Mouse (Mus musculus) lung, postnatal 10 days (tissue): ENCODE data around the gene Ccdc81.
A peak's percentile ranks its signal among the peaks of the same experiment; 100 is the strongest.

ENCODE experiments used
- DNase-seq: peaks from one replicate; pipeline ENCODE4 v3.0.0; 2021

Ccdc81 gene

DNA sequence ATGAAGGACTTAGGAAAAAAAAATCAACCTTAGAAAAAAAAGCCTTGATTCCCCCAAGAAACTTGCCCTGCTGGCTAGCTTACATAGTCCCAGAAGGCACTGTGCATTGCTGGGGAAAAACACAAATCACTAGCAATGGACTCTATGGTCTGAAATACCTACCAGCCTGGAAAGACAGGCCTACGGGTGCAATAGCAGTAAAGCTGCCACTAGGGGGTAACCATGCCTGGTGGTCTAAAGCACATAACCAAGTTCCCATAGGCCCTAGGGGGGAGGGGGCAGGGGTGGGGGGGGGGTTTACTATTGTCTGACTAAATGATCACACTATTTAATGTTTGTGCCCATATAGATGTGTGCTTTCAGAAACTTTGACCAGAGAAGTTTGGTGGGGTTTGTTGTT, 38.7 kb downstream of the Ccdc81 start:
- no peak for DNase-seq

DNA sequence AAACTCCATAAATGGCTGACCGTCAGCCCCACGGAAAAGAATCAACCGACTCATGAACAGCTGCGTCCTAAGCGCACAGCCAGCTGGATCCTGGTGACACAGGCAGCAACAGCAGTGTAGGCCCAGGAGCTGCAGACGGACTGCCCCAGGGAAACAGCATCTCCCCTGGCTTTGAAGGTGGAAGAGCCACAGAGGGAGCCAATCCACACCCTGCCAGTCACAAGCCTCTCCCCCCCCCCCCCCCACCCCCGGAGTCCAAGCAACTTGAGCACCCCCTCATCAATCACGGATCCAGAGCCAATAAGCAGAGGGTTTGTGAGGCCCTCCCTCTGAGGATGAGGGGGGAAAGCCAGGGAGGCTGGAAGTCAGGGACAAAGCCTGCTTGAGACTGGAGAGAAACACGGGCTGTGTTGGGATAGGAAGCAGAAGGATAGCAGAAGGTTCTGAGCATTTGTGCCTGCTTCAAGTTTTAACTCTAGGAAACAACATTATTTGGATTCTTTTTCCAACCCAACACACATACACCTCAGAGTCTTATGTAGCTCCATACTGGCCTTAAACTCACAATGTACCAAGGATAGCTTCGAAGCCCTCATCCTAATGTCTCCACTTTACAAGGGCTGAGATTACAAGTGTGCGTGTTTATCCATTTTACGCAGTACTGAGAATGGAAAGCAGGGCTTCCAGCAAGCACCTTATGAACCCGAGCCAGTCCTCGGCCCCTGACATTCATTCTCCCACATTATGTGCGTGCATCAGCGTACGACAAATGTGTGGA, 46.8 kb downstream of the Ccdc81 start:
- no peak for DNase-seq

DNA sequence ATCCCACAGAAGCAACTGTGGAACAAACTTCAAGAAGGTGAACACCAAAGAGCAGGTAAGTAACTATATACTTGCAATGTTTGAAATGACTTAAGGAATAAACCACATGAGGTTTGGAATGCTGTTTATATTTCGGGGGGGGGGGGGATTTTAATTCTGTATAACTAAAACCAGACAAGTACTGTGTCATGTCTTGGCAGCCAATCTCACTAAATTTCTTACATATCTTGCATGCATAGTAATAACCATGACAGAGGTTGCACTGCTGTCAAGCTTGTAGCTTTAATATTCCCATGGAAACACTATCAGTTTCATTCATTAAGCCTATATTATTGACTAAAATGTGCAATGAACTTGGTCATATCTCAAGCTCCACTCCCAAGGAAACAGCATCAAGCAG, 48.2 kb downstream of the Ccdc81 start:
- DNase-seq, result no peak

DNA sequence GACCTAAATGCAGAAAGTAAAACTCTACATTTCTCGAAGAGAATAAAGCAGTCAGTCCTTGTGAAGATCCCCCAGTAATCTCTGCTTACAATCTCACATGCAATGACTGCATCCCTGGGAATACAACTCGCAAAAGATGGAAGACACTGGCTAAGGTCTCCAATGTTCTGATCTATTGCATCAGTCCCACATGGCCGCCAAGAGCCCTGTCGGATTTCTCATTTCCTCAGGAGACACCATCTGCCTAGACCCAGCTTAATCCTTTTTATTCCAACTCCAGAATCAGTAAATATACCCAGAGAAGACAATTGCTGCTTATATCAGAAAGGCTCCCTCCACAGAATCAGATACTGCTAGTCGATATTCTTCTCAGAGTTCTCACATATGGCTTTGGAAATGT, 50.3 kb downstream of the Ccdc81 start:
- no peak for DNase-seq

DNA sequence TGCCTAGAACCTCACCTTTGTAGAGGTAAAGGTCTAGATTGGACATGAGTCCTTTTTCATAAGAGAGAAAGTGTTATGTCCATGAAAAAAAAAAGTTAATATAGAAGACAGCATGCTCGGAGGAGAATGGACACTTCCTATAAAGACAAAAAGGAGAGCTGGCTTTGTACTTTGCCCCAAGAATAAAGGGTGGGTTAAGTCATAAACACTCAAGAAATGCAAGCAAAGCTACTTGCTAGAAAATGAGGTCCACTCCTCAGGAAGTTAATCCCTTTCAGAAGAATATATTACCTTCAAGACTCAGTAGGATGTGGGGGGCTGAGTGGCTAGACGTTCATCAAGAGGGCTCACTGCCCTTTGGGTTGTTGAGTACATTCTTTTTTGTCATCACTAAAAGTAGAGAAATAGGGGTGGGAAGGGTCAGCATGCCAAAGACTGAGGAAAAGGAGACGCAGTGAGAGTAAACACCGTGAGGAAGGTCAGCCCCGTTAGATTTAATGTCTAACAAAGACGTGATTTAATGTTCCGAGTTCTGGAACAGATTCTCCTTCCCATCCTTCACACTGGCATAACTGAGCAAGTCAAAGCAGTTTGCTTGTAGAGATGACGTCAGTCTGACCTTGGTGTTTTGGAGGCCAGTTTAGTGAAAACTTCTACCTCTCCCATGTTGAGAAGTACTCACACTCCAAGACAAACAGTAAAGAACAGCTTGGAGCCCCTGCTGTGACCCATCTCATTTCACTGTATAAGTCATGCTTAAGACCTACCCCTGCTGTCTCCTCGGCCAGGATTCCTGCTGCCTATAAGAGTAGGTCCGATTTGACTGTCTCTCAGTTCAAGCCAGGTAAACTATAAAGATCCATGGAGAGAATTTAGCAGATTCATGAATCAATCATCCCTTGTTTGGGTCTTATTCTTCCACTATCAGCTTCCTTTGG, 51.0 kb downstream of the Ccdc81 start:
- DNase-seq, result no peak

DNA sequence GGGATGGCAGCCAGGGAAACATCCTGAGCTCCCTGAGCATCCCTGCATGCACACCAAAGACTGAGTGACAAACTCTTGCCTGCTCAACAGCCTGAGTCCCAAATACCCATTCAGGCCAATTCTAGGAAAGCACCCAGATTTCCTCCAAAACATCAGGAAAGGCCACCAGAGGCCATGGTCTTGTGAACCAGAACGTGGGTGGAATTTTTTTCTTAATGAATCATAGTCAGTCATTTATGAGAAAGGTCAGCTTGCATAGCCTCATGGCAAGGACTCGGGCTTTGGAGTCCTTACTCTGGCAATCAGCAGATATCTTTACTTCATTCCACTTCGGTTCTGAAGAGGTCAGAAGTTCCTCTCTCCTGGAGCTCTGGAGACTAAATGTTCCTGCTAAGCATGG, 52.9 kb downstream of the Ccdc81 start:
- DNase-seq, result no peak

DNA sequence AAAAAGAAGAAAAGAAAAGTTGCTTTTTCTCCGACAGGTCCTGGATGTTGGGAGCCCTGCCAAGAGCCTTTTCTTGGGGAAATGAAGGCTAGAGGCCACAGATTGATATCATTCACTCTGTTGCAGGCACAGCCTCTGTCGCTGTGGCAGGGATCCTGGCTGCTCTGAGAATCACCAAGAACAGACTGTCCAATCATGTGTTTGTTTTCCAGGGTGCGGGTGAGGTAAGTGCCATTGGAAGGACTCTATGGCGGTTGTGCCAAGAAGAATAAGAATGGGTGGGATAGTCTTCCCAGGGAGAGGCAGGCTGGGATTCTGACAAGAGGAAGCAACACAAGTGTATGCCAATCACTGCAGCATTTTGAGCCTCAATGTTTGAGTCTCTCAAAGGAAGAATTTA, 57.8 kb downstream of the Ccdc81 start:
- peak; percentile 16 for DNase-seq

DNA sequence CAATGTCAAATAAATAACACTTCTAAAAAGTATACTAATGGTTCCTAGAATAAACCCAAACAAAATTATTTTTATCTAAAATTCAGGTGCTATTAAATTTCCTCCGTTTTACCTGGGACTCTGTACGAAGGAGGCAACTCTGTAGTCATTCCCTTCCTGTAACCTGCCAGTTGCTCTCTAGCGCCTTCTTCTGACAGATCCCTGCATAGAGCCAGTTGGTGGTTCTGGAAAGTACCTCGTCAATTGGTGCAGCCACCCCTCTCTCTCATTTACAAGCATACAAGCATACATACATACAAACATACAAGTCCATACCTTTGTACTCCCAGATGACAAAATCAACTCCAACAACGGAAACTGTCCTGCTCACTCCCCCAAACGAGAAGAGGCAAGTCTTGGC, 59.9 kb downstream of the Ccdc81 start:
- peak; percentile 61 for DNase-seq

DNA sequence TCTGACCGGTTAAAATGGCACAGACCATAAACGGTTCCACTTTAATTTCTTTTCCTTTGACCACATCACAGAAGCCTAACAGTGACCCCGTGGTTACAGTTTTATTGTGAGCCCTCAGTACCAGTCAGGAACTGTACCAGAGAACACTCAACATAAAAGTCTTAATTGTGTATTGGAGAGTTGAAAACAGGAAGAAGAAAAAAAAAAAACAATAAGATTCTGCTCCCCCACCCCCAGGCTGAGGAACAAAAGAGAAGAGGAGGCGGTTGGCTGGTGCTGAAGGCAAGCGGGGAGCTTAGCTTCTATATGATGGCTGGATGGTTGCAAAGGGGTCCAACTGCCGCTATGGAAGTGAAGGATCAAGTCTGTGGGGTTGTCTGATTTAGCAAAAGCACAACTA, 60.3 kb downstream of the Ccdc81 start:
- DNase-seq, result no peak

DNA sequence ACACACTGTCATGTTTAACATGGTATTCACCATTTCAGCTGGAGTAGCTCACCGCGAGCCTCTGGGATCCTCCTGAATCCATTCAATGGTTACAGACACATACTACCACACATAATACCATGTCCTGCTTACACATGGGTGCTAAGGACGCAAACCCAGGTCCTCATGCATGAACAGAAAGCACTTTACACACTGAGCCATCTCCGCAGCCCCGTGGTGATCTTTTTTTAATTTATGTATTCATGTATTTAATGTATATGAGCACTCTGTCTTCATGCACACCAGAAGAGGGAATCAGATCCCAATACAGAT, 61.1 kb downstream of the Ccdc81 start:
- no peak for DNase-seq

DNA sequence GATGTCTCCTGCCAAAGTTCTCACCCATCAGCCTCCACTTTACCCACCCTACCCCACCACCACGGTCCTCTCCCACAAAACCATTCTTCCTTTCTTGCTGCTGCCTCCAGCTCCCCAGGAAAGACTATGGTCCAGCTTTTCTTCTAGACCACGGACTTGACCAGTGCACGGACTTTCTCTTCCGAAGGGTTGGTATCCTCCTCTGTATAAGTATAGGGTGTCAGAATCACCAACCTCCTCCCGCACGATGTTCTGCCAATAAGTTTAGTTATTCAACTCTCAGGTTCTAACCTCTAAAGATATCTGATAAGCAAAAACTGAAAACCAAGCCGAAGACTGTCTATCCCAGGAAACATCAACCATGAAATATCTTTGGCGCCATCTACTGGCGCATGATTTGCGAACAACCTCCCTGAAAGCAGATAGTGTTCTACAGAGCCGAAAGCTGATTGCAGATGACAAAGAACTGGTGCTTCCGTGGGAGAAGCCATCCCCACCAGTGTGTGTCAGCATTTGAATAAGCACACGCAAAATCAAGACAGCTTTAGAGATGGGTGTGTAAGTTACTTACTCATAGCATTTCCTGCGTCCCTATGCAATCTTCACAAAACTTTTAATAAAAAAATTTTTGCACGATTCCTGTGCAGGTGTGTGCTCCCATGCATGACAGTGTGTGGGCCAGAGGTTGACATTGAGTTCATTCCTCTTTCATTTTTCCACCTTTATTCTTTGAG, 61.6 kb downstream of the Ccdc81 start:
- peak; percentile 89 for DNase-seq

DNA sequence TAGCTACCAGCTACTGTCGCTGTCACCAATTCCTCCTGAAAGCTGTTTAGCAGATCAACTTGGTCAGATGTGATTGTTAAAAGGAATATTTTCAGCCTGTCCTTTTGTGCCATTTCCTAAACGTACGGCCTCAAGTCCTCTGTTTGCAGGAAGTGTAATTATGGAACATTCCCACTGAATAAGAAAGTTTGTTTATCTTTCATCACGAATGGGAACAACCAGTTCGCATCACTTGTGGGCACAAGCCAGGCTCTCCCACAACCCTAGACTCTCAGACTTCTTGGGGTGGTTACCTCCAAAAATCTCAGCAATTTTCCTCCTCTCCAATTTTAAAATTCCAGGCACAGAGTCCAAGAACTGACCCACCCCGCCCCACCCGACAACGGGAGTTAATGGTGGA, 63.7 kb downstream of the Ccdc81 start:
- DNase-seq, result no peak

DNA sequence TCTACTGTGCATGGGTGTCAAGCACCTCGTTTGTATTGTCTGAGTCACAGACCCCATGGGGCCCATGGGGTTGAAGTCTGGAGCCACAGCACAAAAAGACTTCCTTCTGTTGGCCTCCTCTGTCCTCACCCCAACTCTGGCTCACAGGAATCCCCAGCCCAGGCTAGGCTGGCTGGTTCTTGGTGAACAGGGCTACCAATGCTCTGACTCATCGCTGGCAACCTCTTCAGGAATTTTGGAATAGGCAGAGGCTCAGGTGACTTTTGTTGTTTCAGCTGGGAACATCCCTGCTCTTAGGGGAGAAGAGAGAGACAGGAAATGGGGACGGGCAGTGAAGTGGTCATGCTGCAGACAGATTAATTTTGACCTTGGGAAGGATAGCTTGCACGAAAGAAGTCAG, 65.6 kb downstream of the Ccdc81 start:
- no peak for DNase-seq

DNA sequence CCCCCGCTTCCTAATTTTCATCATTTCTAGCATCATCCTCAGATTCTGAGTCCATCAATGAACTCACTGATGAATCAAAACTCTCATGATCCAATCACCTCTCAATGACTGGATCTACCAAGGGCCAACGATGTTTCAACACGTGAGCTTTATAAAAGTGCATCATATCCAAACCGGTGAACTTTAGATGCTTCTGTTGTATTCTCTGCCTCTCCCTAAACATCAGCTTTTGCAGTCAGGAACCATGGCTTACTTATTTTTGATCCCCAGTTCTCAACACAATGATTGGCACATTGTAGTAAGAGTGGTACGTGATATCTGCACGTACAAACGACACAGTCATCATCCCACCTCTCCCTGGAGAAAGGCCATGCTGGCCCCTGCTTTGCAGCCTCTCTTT, 66.8 kb downstream of the Ccdc81 start:
- no peak for DNase-seq

DNA sequence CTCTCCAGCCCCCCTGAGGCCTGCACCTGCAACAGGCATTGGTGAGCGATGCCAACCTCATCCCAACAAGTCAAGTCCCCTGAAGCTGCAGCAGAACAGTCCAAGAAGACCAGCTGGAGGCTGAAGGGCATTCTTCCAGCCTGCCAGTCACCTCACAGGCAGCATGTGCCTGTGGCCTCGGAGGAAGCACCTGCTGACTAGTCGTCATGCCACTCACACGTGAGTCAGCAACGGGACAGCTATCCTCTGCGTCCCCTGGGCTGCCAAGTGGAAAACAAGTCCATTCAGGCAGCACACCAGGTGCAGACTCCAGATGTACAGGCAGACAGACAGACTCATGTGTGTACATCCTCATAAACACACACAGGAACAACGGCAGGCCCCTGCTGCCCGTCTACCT, 67.9 kb downstream of the Ccdc81 start:
- no peak for DNase-seq

DNA sequence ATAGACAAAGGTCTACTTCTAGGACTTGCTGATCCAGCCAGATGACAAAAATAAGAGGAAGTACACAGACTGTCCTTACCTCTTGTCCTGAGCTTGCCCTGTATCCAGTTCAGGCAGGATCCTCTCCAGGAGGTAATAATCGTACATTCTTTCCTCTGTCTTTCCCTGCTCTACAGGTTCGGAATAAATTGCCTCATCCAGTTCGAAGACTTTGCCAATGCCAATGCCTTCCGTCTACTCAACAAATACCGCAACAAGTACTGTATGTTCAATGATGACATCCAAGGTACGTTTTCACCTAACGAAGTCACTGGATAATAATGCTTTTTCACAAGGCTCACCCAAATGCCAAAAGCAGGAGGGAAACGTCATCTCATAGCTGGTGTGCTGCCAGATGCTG, 69.9 kb downstream of the Ccdc81 start:
- no peak for DNase-seq

DNA sequence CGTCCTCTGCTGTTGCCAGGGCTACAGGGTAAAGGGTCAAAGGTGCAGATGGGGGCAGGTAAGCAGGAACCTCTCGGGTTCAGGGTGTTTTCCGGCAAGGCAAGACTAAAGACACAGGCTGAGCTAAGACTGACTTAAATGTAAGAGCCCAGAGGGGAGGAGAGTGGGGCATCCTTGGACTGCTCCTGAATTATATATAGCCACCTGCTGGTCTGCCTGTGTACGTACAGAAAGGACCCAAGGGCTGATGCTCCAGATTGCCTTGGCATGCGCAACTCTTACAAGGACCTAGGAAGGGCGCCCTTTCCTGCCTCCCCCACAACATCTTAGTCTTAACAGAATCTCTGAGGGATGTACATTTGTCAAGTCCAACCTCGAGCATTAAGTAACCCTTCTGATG, 74.2 kb downstream of the Ccdc81 start:
- peak; percentile 56 for DNase-seq

DNA sequence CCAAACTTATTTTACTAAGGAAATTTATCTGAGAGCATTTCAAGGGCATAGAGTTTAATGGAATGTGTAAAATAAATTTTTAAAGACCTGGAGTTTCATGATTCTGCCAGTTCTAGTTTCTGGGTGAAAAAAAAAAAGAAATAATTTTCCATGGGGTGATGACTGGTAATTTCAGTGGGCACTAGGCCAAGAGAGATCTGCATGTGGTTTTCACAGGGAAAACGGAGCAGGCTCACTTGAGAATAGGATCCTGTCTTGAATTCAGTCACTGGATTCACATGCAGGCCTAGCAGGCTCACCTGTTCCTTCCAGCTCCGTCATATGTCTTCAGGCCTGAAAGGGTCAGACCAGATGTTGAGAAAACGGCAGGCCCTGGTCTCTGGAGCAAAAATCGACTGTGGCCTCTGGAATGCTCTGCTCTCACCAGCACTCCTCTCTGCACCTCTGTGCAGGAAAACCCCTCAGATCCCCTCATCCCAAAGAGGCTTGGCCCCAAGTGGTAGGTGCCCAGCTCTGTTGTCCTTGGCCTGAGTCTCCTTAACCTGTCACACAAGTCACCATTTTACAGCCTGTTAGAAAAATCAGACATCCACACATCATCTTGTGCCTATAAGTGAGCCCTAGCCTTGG, 74.9 kb downstream of the Ccdc81 start:
- DNase-seq, result no peak
